Mouse (Mus musculus) spleen, postnatal 36 days (tissue): ENCODE results near the gene Gpbar1.

Source experiments
- DNase-seq, 2 experiments: peaks; one replicate each; pipeline ENCODE4 v3.0.0; 2022; ENCODE audit warnings: low spot score in 2 of 2, mixed read lengths in 1 of 2

Gene Gpbar1

DNA sequence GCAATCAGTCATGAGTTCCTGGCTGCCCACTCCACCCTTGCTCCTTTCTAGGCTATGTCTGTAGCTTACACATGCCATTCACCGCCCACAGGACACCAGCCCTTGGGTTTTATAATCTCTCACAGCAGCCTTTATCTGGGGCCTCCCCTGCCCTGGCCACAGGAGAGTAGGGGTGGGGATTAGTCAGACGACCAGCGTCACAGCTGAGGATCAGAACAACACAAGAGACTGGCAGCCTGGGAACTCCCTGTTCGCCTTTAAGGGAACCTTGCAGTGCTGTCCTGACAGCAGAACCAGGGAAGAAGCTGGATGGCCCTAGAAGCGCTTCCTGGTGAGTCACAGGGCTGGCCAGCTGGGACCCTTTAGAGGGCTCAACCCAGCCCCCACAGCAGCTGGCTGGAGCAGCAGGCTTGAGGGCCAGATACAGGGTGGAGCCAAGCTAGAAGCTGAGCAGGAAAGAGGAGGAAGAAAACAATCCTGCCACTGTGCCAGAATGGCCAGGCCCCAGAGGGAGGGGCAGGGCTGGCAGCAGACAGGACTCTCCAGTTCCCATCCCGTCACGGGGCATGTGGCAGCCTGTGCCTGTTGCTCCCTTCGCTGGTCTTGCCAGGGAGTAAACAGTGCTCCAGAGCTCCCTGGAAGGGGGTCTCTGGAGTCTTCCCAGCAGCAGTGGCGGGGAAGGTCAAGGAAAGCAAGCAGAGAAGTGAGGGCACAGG lies 17.3 kb downstream of the Gpbar1 start:
- DNase-seq: peak; percentile 53 to 64

DNA sequence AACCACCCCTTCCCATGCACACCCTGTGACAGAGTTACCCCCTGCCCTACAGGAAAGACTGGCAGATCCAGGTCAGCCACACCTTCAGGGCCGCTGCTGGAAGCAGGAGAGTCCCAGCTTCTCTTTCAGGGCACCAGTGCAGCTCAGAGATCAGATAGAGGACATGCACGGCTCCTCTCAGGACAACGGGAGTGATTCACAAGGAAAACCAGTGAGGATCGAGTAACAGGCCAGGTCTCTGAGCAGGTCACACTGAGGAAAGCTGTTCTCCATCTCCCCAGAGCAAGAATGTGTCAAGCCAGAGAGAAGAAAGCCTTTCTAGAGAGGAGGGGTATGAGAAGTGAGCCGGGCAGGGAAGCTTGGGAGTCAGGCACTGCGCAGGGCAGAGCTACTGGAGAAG lies 18.1 kb downstream of the Gpbar1 start:
- DNase-seq: no peak

DNA sequence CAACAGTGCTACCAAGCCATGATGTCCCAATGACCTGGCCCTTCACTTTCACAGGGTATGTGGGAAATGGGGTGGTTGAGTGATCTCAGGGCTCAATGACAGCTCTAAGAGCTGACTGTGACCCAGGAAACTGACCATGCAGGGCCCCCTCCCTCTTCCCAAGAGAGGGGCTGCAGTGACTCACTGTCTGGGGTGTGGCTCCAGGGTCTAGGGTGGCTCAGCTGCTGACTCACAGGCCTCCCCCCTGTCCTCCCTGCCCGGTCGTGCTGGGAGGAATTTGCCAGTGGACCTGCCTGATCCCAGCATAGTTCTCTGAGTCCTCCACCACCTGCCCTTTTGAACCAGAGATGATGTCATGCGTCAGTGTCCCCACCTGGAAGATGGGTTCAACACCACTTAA lies 18.9 kb downstream of the Gpbar1 start:
- no peak for DNase-seq

DNA sequence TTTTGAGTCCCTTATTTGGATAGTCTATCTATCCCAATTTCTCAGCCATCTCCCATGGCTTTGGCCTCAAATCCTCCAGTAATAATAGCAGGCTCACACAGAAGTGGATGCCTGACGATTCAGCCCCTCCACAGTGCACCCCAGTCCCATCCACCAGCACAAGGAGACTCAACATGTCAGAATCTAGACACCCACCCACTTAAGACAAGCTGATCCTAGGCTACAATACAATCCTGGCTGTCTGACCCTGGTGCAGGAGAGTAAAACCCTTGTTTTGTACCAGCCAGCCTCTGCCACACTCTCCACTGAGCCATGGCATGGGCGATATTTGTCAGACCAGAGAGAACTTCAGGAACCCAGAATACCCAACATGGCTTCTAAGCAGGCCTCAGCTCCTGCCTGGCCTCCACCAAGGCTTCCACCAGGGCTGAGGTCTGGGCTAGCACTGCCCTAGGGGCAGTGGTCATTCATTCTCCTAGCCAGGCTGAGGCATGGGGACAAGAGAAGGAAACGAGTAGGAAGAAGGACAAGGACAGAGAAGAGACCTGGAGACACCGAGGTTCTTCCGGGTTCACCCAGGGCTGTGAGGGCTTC lies 19.9 kb downstream of the Gpbar1 start:
- DNase-seq: no peak

DNA sequence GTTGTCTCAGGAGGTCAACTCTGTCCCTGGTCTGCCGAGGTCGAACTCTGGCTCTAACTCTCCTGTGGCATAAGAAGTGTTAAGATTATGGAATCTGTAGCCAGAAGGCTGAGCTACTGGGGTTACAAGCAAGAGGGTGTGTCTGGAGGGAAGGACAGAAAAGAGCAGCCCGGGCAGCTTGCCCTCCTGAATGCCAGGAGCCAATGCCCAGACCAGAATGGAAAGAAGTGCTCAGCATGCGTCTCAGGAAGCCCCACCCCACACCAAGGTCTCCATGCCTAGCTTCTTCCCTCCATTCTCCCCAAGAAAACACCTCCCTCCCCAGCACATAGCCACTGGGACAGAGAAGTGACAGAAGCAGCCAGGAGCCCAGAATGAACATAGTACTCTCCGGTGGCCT lies 20.6 kb downstream of the Gpbar1 start:
- no peak for DNase-seq

DNA sequence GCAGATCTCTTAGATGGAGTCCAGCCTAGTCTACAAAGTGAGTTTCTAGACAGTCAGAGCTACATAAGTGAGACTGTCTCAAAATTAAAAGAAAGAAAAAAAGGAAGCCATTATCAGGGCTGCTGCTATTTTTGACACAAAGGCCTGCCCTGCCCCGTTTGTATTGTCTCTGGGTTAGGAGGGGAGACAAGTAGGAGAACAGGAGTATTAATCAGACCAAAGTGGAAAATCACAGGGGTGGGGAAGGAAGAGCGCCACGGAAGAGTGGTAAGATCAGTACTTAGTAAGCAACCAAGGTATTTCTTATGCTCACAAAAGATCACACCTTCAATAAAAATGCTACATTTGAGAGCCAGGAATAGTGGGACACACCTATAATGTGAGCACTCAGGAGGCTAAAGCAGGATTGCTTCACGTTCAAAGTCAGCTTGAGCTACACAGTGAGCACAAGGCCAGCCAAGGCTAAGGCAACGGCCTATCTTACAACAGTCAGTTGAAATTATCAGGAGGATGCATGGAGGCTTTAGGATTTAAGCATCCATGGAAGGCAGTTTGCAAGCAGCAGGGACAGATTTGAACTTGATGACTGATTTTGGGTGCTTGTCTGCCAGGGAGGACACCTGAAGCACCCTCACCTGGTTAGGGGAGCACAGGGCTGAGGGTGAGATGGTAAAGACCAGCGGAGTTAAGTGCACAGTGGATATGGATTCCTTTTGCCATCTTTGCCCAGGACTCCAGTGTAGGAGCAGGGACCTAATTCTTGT lies 22.2 kb downstream of the Gpbar1 start:
- DNase-seq: no peak

DNA sequence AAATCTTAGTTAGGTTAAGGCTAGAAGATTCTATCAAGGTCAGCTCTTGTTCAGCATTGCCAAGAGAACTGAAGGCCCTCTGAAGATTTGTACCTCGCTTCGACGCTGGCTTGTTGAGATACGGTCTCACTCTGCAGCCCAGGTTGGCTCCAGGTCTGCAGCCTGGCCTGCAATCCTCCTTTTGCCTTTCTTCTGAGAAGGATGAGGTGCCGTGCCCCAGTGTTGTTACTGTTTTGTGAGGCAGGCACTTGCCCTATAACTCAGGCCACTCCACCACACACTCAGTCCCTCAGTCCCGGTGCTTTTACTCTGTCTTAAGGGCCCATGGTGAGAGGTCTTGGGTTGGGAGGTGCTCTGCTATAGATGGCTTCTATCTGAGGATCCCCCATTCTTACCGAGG lies 23.9 kb downstream of the Gpbar1 start:
- no peak for DNase-seq

DNA sequence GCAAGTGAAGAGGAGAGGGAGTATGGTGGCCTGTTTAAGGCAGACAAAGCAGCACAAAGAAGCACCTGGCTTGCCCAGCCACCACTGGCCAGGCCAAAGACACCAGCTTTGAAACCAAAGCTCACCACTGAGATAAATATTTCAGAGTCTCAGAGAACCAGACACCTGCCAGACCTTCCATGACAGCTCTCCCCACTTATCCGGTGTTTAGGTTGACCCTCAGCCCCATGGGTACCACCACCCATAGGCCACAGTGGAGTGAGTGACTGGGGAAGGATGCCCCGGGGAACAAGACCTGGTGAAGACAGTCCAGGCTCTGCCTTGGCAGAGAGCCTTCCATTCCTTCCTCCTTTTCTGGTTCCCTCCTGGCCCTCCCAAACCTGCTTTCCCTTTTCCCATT lies 24.5 kb downstream of the Gpbar1 start:
- no peak for DNase-seq

DNA sequence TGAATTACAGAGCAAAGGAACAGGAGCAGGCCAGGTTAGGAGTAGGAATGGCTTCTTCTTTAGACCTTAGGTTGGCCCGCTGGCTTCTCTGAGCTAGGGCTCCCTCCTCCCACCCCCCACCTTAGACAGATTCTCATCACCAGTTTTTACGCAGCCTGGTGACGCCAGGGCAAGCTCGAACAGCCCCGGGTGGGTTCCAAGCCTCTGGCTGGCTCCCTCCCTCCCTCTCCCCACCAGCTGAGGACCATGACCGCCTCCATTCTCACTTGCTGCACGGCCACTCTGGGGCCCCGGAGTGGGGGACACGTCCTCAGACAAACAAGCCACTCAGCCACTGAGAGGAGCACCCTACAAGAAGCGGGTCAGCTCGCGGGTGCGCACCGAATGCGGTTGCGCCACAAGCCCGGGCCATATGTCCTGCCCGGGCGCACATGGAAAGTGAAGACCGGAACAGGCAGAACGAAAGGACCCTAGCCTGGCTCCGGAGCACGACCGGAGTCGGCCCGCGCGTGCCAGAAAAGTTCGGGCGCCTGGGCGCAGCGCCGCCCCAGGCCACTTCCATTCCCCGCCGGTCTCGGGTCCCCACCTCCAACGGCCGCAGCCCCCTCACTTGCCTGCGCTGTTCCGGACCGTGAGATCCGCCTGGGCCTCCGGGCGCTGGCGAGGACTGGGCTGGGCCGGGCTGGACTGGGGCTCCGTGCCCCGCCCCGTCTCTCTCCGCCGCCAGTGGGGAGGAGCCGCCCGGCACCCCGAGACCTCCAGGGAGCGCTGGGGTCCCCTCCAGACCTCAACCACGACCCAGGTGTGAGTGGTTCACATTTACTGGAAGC lies 25.4 kb downstream of the Gpbar1 start:
- DNase-seq: peak; percentile 47 to 48

DNA sequence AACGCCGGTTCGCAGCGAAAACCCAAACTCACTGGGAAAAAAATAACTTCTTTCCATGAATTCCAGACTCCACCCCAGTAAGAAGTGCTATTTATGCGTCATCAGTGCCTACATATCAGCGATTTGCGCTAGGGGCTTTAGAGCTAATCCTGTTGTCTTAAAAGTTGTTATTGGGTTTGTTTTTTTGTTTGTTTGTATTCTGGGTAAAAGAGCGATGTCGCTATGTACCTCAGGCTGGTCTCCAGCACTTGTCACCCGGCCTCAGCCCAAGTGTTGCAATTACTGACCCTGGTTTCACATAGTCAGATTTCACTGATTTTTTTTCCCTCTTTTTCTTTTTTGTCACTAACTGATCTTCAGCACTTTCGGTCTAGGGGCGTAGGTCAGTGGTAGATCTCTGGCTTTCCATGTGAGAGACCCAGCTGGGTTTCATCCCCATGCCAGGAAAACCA lies 26.0 kb downstream of the Gpbar1 start:
- no peak for DNase-seq

DNA sequence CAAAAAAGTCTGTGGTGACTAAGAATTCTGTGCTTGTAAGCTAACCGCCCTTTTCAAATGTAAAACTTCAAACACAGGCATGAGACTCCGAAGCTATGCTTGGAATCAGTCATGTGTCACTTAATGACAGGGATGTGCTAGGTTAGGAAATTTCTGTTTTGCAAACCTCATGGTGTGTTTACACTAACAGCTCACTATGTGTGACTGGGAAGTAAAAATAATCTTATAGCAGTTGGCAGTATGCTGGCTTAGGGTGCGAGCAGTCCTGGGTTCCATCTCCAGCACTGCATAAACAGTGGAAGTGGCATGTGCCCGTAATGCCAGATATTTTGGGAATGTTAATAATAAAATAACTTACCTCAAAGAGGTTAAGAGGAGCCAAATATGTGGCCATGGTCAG lies 26.6 kb downstream of the Gpbar1 start:
- no peak for DNase-seq

DNA sequence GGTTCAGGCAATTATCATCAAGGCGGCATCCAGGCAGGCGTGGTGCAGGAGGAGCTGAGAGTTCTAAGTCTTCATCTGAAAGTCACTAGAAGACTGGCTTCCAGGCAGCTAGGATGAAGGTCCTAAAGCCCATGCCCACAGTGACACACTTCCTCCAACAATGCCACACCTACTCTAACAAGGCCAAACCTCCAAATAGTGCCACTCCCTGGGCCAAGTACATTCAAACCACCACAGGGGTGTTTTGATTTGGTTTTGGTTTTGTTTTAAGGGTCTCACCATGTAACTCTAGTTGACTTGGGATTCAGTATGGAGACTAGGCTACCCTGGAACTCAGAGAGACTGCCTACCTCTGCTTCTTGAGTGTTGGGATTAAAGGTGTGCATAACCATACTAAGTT lies 27.2 kb downstream of the Gpbar1 start, which contains the start of gene Tmbim1:
Tmbim1 (minus strand) TSS at position 101 of the 400 bp plus-strand sequence.
- no peak for DNase-seq

DNA sequence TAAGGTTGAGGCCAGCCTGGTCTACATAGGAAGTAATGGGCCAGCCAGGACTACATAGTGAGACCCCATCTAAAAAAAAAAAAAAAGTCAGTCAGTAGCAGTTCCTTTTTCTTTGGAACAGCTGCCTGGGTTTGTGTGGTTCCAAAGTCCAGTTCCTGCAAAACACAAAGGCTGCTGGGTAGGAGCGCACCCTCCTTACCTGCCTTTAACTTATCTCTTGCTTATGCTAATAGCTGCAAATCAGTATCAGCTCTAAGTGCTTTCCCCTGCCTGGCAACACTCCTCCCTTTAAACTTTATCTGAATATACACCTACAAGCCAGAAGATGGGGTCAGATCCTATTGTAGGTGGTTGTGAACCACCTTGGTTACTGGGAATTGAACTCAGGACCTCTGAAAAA lies 28.8 kb downstream of the Gpbar1 start:
- no peak for DNase-seq

DNA sequence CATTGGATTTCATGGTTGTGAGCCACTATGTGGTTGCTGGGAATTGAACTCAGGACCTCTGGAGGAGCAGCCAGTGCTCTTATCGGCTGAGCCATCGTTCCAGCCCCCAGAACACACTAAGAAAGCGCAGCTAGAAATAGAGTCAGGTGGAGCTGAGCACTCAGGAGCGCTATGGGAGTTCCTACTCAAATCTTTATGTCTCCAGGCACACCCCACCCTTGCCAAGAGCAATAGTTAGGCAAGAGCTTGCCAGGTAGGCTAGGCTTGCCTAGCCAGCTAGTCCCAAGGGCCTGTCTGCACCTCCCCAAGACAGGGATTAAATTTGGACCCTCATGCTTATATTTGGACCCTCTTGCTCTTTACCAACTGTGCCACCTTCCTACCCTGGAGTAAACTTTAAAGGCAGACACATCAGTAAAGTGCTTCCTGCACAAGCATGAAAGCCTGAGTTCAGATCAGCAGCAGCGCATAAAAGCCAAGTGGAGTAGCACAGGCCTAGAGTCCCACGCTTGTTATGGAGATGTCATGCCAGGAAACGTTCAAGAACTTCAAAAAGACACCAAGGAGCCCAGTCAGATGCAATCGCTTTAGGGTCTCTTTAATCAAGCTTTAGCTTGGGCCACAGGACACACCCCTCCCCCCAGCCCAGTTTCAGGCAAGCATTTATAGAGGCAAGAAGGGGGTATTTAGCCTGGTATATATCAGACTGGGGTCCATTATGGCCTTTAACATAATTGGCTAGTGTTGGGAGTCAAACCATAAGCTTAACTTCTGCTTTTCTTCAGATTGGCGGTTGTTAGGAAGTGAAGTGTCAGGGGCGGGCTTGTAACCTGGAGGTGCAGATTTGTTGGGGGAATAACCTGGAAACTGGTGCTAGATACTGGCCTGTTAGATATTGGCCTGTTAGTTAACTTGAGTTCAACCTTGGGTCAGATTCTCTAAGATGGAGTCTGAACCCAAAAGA lies 29.9 kb downstream of the Gpbar1 start:
- DNase-seq: no peak

DNA sequence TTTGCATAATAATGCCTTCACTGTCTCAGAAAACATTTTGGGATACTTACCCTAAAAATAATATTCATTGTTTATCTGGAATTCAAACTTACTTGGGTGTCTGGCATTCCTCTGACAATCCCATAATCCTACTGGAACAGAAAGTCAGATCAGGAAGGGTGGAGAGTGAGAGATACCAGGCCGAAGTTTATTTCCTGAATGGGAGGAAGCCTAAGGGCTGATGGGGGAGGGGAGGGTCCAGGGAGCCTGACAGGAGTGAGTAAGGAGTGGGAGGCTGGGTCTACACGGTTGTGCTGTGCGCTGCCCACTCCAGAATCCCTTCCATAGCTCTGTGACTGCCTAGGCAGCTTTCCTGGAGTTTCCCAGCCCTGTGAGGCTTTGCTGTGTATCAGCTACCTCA lies 31.4 kb downstream of the Gpbar1 start:
- no peak for DNase-seq

DNA sequence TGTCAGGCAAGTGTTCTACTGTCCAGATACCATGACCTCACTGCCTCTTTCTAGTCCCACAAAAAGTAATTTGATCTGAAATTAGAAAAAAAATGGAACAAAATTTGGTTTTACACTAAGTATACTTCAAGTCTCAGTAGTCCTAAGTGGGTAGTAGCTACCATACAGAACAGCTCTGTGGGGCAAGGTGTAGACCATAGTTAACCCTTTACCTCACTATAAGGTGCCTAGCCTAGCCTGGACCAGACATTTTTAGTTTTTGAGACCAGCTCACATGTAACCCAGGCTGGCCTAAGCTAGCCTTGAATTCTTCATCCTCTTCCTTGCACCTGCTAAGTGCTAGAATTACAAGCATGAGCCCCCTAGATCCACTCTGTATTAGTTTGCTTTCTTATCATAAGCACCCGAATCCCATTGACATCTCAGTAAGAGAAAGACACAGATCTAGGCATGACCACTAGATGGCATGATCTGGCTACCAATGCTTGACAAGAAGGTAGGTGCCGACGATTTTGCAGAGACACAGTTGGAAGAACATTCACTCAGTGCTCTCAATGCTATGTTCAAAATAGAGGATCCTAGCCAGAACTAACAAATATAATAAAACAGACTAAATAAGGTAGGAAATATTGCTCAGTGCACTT lies 34.8 kb downstream of the Gpbar1 start:
- DNase-seq: peak; percentile 65 to 72

DNA sequence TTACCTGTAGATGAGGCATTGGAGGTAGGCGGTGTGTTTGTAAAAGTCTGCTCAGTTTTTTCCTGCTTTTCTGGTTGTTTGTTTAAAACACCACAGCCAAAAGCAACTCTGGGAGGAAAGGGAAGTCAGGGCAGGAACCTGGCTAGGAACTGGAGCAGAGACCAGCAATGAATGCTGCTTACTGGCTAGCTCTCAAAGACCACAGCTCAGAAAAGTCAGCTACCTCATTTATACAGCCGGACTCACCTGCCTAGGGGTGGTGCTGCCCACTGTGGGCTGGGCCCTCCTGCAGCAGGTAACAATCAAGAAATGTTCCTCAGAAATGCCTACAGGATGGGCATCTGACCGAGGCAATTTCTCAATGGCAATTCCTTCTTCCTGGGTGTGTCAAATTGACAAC lies 36.4 kb downstream of the Gpbar1 start:
- DNase-seq: no peak

DNA sequence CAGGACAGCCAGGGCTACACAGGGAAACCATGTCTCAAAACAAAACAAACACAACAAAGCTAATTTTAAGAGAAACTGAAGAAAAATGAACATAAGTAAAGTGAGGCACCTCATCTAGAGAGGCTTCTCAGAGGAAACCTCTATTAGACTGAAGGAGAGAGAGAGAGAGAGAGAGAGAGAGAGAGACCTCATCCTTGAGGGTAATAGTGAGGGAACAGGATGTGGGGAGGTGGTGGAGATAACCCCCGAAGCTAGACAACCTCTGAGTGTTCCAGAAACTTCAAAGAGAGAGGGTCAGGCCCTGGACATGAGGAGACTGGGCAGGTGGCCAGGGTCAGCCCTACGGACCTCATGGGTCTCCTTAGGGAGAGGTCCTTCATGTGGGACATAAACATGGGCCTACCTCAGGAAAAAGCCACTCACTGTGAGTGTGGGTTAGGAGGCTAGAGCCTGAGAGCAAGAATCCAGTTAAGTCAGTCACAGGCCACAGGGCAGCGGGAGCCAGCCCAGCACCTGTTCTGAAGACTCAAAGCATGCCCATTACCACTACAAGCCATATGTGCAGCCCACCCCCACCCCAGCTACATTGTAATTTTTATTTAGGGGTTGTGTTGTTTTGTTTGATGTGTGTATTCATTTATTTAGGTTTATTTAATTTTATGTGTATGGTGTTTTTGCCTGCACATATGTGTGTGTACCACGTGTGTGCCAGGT lies 37.9 kb downstream of the Gpbar1 start:
- DNase-seq: no peak

DNA sequence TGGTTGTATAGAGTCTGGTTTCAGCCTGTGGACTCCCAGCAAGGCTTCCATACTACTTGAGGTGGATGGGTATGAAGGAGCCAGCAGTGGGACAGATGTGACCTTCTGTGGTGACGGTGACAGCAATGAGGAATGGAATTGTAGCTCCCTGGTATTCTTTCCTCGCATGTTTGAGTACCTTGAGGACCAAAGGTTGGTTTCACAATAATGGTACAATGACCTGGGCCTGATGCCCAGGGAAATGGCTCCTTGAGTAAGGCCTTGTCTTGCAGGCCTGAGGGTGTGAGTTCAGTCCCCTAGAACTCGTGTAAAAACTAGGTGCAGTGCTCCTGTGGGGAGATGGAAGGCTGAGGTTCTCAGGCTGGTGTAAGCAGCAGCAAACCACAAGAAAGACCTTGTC lies 40.4 kb downstream of the Gpbar1 start:
- no peak for DNase-seq

DNA sequence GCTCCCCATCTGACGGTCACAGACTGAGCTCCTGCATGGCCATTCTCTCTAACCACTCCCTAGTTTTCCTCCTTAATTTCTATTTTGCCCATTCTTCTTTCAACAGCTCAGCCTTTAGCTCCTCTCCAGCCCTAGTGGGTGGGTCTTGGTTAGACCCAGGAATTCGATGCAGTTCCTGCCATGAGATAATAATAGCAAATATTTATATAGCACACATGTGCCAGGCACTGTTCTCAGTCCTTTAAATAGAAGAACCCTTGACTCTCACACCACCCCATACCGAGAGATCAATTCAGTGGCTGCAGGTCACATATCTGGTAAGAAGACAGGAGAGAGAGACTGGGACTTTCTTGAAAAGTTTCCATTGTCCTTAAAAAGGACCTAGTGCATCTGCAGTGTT lies 43.0 kb downstream of the Gpbar1 start:
- no peak for DNase-seq
